Mouse (Mus musculus) midbrain, postnatal 0 days (tissue): ENCODE measurements around the gene Tars2. TPM values are rescaled to one million over a fixed set of nuclear protein-coding genes. Genes with fewer than 3 reads are reported as not detected.

ENCODE experiments used
- ATAC-seq: fragments of 200-750 bp; cut with Nextera tagmentation; 2 replicates; pipeline ENCODE4 v1.8.0; 2017; ENCODE audit warnings: moderate number of reproducible peaks, mild to moderate bottlenecking, moderate TSS enrichment, moderate library complexity; ENCODE audit not compliant: low FRiP score
- DNase-seq: peaks from one replicate; pipeline ENCODE4 v3.0.0-alpha.2; 2015; ENCODE audit warnings: low spot score
- H3K27ac ChIP-seq: fragments of 300-500 bp; sonication (generic); 2 replicates; pipeline ENCODE4 v1.5.1; 2014; ENCODE audit warnings: low read depth, mild to moderate bottlenecking, low read length, mixed read lengths
- H3K27me3 ChIP-seq: fragments of 300-500 bp; sonication (generic); 2 replicates; pipeline ENCODE4 v1.6.1; 2014; ENCODE audit warnings: low read length, control low read depth, mixed read lengths; ENCODE audit not compliant: insufficient read depth
- H3K36me3 ChIP-seq: fragments of 300-500 bp; sonication (generic); 2 replicates; pipeline ENCODE4 v1.6.1; 2014; ENCODE audit warnings: low read length, control low read depth, mixed read lengths; ENCODE audit not compliant: insufficient read depth
- H3K4me1 ChIP-seq: fragments of 300-500 bp; sonication (generic); 2 replicates; pipeline ENCODE4 v1.6.1; 2014; ENCODE audit warnings: mild to moderate bottlenecking, control low read depth, antibody characterized with exemption, low read length, mixed read lengths; ENCODE audit not compliant: insufficient read depth
- H3K4me2 ChIP-seq: fragments of 300-500 bp; sonication (generic); 2 replicates; pipeline ENCODE4 v1.6.1; 2014; ENCODE audit warnings: low read depth, mild to moderate bottlenecking, low read length, mixed read lengths; ENCODE audit not compliant: poor library complexity, severe bottlenecking
- H3K4me3 ChIP-seq: fragments of 300-500 bp; sonication (generic); 2 replicates; pipeline ENCODE4 v1.5.1; 2014; ENCODE audit warnings: low read depth, mild to moderate bottlenecking, low read length, moderate library complexity
- H3K9ac ChIP-seq: fragments of 300-500 bp; sonication (generic); replicated peaks from 2 replicates; pipeline ENCODE4 v1.6.1; 2014; ENCODE audit warnings: mild to moderate bottlenecking, low read length, moderate library complexity, mixed read lengths; ENCODE audit not compliant: poor library complexity, severe bottlenecking
- H3K9me3 ChIP-seq: fragments of 300-500 bp; sonication (generic); 2 replicates; pipeline ENCODE4 v1.6.1; 2016; ENCODE audit warnings: low read length, control low read depth
- CTCF ChIP-seq: IDR thresholded peaks from 2 replicates; pipeline ENCODE4 v1.5.1; 2016; ENCODE audit warnings: antibody characterized with exemption, mild to moderate bottlenecking
- WGBS: fragments of 180-500 bp; shearing (Covaris S2); extraction: QIAGEN DNeasy Blood & Tissue Kit; methylation state at CpG from one replicate; pipeline ENCODE4 v1.1.7; 2014; 5-methylcytosine and 5-hydroxymethylcytosine counted together
- polyA plus RNA-seq: library from polyadenylated mRNA; unstranded; fragments of >200 nt; fragmentation: Nextera tagmentation; extraction: Ambion mirVana; gene quantifications from 2 replicates; pipeline ENCODE4 v1.2.1, GENCODE M21; 2015
- total RNA-seq: library from RNA; depleted of rRNA; stranded (reverse); fragments of >200 nt; gene quantifications from 2 replicates; pipeline ENCODE4 v1.2.3, GENCODE M21; 2014

Tars2 gene
- total and polyA plus RNA-seq, 2 experiments from 2014 or later, result 39.8 to 40.8 TPM

DNA sequence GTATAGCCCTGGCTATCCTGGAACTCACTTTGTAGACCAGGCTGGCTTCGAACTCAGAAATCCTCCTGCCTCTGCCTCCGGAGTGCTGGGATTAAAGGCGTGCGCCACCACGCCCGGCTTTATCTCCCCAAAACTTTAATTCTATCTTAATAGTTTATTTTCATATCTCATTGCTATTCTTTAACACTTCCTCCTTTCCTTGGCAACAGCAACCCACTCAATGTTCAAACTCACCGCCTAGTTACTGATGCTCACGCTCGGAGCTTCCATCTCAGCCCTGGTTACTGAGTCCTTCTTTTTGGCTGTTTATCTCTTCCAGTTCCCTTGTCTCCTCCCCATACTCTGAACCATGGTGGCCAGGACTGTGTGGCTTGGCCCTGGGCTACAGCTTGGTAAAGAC, 27.7 kb downstream of the Tars2 start:
- whole genome bisulfite sequencing, result 92% methylated on average over 9 of the region's 9 CpGs
- no peak for ATAC-seq
- Histone ChIP-seq H3K27me3 (no peaks in the 10 kb centered on the region), H3K4me1 (no peaks in the 10 kb centered on the region), H3K4me2 (no peak overlapping the region), H3K9me3 (no peaks in the 10 kb centered on the region), H3K27ac (no peak overlapping the region), H3K4me3 (no peak overlapping the region), H3K36me3 (peaks cover 21% of the 10 kb centered on the region; the same call in 1 of the 2 replicates), H3K9ac (no peak overlapping the region)
- no peak for DNase-seq
- TF ChIP-seq CTCF, result no peak

DNA sequence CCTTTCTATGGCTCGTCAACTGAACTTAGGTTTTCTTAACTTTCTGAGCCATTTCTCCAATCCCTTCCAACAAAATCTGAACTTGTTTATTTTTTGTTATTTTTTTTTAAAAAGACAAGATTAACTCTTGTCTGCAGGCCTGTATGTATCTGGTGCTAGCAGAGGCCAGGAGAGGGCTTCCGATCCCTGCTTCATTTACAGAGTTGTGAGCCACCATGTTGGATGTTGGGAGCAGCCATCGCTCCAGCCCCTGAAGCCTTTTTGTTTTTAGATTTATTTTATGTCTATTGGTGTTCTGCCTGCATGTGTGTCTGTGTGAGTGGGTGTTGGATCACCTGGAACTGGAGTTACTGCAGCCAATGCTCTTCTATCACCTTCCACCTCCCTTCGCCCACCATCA, 28.2 kb downstream of the Tars2 start:
- Histone ChIP-seq H3K4me1 (no peaks in the 10 kb centered on the region), H3K36me3 (peaks cover 17% of the 10 kb centered on the region; the same call in 1 of the 2 replicates), H3K27me3 (no peaks in the 10 kb centered on the region), H3K4me3 (no peak overlapping the region), H3K4me2 (no peak overlapping the region), H3K27ac (no peak overlapping the region), H3K9me3 (no peaks in the 10 kb centered on the region), H3K9ac (no peak overlapping the region)
- WGBS, result 86% methylated on average over 4 of the region's 4 CpGs
- DNase-seq (no peak), ATAC-seq (no peak)
- TF ChIP-seq CTCF, result peak; percentile 43

DNA sequence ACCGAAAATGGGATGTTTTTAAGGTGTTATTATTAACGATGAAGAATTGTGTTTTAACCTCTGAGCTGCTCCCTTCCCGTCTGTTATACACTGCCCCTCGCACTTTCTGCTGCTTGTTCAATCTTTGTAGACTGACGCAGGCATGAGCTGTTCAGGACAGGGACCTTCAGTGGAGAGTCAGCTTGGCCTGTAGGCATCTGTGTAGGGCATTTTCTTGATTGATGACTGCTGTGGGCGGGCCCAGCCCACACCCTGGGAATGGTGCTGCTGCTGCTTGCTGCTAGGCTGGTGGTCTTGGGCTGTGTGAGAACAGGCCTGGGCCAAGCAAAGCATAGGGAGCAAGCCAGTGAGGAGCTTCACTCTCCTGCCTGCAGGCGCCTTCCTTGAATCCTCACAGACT, 29.6 kb downstream of the Tars2 start:
- H3K4me1 ChIP-seq, result no peaks in the 10 kb centered on the region
- no peaks in the 10 kb centered on the region for H3K27me3 ChIP-seq
- H3K9ac ChIP-seq, result no peak overlapping the region
- ATAC-seq (no peak), DNase-seq (no peak)
- WGBS, result 91% methylated on average over 7 of the region's 7 CpGs
- H3K36me3 ChIP-seq, result peaks cover 4% of the 10 kb centered on the region; the same call in 1 of the 2 replicates
- no peak overlapping the region for H3K4me3 ChIP-seq
- TF ChIP-seq CTCF, result no peak
- no peaks in the 10 kb centered on the region for H3K9me3 ChIP-seq
- H3K27ac ChIP-seq, result no peak overlapping the region
- H3K4me2 ChIP-seq, result no peak overlapping the region

DNA sequence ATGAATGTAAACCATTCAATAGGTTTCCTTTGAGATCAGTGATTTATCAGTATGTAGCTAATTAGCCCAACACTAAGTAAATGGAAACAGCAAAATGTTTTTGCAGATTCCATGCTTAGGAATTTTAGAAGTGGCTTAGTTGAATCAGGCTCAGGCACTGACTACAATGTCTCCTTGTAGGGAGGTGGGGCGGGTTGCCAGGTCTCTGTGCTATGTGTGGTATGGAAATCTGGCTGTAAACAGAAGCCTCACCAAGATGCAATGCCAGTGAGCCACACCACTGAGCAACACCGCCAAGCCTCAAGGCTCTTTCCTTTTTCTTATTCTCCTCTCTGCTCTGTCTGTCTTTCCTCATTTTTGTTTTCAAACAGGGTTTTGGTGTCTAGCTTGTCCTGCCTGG, 31.1 kb downstream of the Tars2 start:
- no peaks in the 10 kb centered on the region for H3K4me1 ChIP-seq
- no peak overlapping the region for H3K4me3 ChIP-seq
- ATAC-seq, result no peak
- 87% methylated on average over 2 of the region's 2 CpGs for WGBS
- no peak overlapping the region for H3K27ac ChIP-seq
- no peak overlapping the region for H3K4me2 ChIP-seq
- H3K27me3 ChIP-seq, result no peaks in the 10 kb centered on the region
- TF ChIP-seq CTCF, result no peak
- no peaks in the 10 kb centered on the region; the same call in 1 of the 2 replicates for H3K36me3 ChIP-seq
- no peaks in the 10 kb centered on the region for H3K9me3 ChIP-seq
- DNase-seq, result no peak
- H3K9ac ChIP-seq, result no peak overlapping the region

DNA sequence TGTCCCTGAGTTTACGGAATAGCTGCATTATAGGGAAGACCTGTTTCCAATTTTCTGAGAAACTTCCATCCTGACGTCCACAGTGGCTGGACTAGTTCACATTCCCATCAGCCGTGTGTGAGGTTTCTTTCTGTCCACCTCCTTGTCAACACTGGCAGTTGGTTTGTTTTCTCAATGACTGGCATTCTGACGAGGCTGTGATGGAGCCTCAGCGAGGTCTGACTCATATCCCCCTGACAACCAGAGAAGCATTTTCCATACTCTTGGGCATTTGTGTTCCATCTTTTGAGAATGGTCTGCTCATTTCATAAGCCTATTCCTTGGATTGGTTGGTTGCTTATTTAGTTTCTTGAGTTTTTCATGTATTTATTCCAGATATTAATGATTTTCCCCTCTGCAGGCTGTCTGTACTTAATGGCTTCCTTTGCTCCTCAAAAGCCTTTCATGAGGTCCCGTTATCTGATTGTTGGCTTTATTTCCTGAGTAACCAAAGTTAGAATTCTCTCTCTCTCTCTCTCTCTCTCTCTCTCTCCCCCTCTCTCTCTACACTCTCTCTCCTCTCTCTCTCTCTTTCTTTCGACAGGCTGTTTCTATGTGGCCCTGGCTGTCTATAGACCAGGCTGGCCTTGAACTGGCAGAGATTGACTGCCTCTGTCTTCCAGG, 33.2 kb downstream of the Tars2 start:
- WGBS, result 76% methylated on average over 7 of the region's 7 CpGs
- no peak for DNase-seq
- no peaks in the 10 kb centered on the region for H3K9me3 ChIP-seq
- no peak overlapping the region for H3K9ac ChIP-seq
- H3K4me2 ChIP-seq, result no peak overlapping the region
- no peaks in the 10 kb centered on the region for H3K27me3 ChIP-seq
- H3K36me3 ChIP-seq, result no peaks in the 10 kb centered on the region
- H3K4me1 ChIP-seq, result no peaks in the 10 kb centered on the region
- no peak overlapping the region for H3K4me3 ChIP-seq
- ATAC-seq, result no peak
- H3K27ac ChIP-seq, result no peak overlapping the region
- TF ChIP-seq CTCF, result no peak

DNA sequence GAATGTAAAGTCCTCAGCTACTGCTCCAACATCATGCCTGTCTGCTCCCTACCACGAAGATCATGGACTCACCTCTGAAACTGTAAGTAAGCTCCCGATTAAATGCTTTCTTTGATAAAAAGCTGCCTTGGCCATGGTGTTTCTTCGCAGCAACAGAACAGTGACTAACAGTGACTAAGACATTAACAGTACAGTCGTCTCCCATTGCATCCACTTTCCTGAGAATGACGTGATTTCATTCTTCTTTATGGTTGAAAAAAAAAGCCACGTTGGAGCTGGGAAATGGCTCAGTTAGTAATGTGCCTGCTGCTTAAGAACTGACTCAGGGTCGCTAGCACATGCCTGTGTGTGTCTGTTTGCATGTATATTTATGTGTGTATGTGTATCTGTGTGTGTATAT, 34.1 kb downstream of the Tars2 start:
- Histone ChIP-seq H3K9me3 (no peaks in the 10 kb centered on the region), H3K36me3 (no peaks in the 10 kb centered on the region), H3K27me3 (no peaks in the 10 kb centered on the region), H3K9ac (no peak overlapping the region), H3K4me1 (no peaks in the 10 kb centered on the region), H3K27ac (no peak overlapping the region), H3K4me2 (no peak overlapping the region), H3K4me3 (no peak overlapping the region)
- ATAC-seq, result no peak
- WGBS, result 85% methylated on average over 7 of the region's 7 CpGs
- DNase-seq, result no peak
- TF ChIP-seq CTCF, result no peak
